Mouse (Mus musculus): ENCODE results near the gene Ric1.
"Not testable (repeated sequence)": the region's sequence is repeated elsewhere in the genome, so short reads cannot be mapped to it uniquely, and the experiment has no call there.

Ric1 gene

GRCm38 (mm10) chr19:29525588-29525987, 3.5 kb downstream of the Ric1 start:
- DNase-seq (ENCODE audit: low read depth, low spot score), result peak; percentile 32

- no peak for DNase-seq (ENCODE audit: low read depth, low spot score)
Observed at GRCm38 (mm10) chr19:29526837-29527236, 4.8 kb downstream of the Ric1 start.

- no peak for DNase-seq (ENCODE audit: low read depth, low spot score)
Observed at GRCm38 (mm10) chr19:29527299-29527698, 5.2 kb downstream of the Ric1 start.

- no peak for DNase-seq (ENCODE audit: low read depth, low spot score)
Observed at GRCm38 (mm10) chr19:29528568-29528967, 6.5 kb downstream of the Ric1 start.

- no peak for DNase-seq (ENCODE audit: low read depth, low spot score)
Observed at GRCm38 (mm10) chr19:29534030-29534429, 11.9 kb downstream of the Ric1 start.

GRCm38 (mm10) chr19:29542256-29542970, 20.3 kb downstream of the Ric1 start:
- DNase-seq (ENCODE audit: low read depth, low spot score), result no peak

GRCm38 (mm10) chr19:29544026-29544425, 21.9 kb downstream of the Ric1 start:
- no peak for DNase-seq (ENCODE audit: low read depth, low spot score)

- no peak for DNase-seq (ENCODE audit: low read depth, low spot score)
Observed at GRCm38 (mm10) chr19:29550618-29551017, 28.5 kb downstream of the Ric1 start.

GRCm38 (mm10) chr19:29551128-29551527, 29.0 kb downstream of the Ric1 start:
- DNase-seq (ENCODE audit: low read depth, low spot score), result no peak

GRCm38 (mm10) chr19:29551980-29552379, 29.9 kb downstream of the Ric1 start:
- DNase-seq (ENCODE audit: low read depth, low spot score), result not testable (repeated sequence)

GRCm38 (mm10) chr19:29557171-29557845, 35.2 kb downstream of the Ric1 start:
- not testable (repeated sequence) for DNase-seq (ENCODE audit: low read depth, low spot score)

GRCm38 (mm10) chr19:29562166-29562565, 40.1 kb downstream of the Ric1 start:
- no peak for DNase-seq (ENCODE audit: low read depth, low spot score)

- no peak for DNase-seq (ENCODE audit: low read depth, low spot score)
Observed at GRCm38 (mm10) chr19:29562603-29563002, 40.5 kb downstream of the Ric1 start.

GRCm38 (mm10) chr19:29563258-29563779, 41.2 kb downstream of the Ric1 start:
- peak; percentile 66 for DNase-seq (ENCODE audit: low read depth, low spot score)

- DNase-seq (ENCODE audit: low read depth, low spot score), result no peak
Observed at GRCm38 (mm10) chr19:29566512-29566911, 44.4 kb downstream of the Ric1 start.

- no peak for DNase-seq (ENCODE audit: low read depth, low spot score)
Observed at GRCm38 (mm10) chr19:29582439-29582838, 60.4 kb downstream of the Ric1 start.

- DNase-seq (ENCODE audit: low read depth, low spot score), result no peak
Observed at GRCm38 (mm10) chr19:29583734-29584133, 61.7 kb downstream of the Ric1 start.

GRCm38 (mm10) chr19:29593783-29594182, 71.7 kb downstream of the Ric1 start:
- DNase-seq (ENCODE audit: low read depth, low spot score), result peak; percentile 80

GRCm38 (mm10) chr19:29596276-29596675, 74.2 kb downstream of the Ric1 start:
- no peak for DNase-seq (ENCODE audit: low read depth, low spot score)

GRCm38 (mm10) chr19:29596985-29597384, 74.9 kb downstream of the Ric1 start:
- DNase-seq (ENCODE audit: low read depth, low spot score), result peak; percentile 46

GRCm38 (mm10) chr19:29598981-29599380, 76.9 kb downstream of the Ric1 start:
- no peak for DNase-seq (ENCODE audit: low read depth, low spot score)

GRCm38 (mm10) chr19:29603548-29604353, 81.7 kb downstream of the Ric1 start:
- no peak for DNase-seq (ENCODE audit: low read depth, low spot score)

Measured in R1 (cell line).